Mouse (Mus musculus) kidney, embryonic 15.5 days (tissue): ENCODE data around the gene Fam181b. TPM values are rescaled to one million over a fixed set of nuclear protein-coding genes. Genes with fewer than 3 reads are reported as not detected.
A peak's percentile ranks its signal among the peaks of the same experiment; 100 is the strongest.

ENCODE experiments used
- ATAC-seq: fragments of 200-750 bp; cut with Nextera tagmentation; replicated peaks from 2 replicates; pipeline ENCODE4 v1.8.0; 2017; ENCODE audit warnings: moderate TSS enrichment; ENCODE audit not compliant: low FRiP score
- H3K27ac ChIP-seq: fragments of 300-500 bp; sonication (generic); 2 replicates; pipeline ENCODE4 v1.5.1; 2015; ENCODE audit warnings: mild to moderate bottlenecking, inconsistent platforms
- H3K27me3 ChIP-seq: fragments of 300-500 bp; sonication (generic); 2 replicates; pipeline ENCODE4 v1.6.1; 2015; ENCODE audit warnings: inconsistent platforms
- H3K36me3 ChIP-seq: fragments of 300-500 bp; sonication (generic); 2 replicates; pipeline ENCODE4 v1.6.1; 2015; ENCODE audit warnings: inconsistent platforms
- H3K4me1 ChIP-seq: fragments of 300-500 bp; sonication (generic); 2 replicates; pipeline ENCODE4 v1.6.1; 2015; ENCODE audit warnings: inconsistent platforms
- H3K4me2 ChIP-seq: fragments of 300-500 bp; sonication (generic); 2 replicates; pipeline ENCODE4 v1.6.1; 2015; ENCODE audit warnings: moderate library complexity, mild to moderate bottlenecking, inconsistent platforms
- H3K4me3 ChIP-seq: fragments of 300-500 bp; sonication (generic); replicated peaks from 2 replicates; pipeline ENCODE4 v1.5.1; 2015; ENCODE audit warnings: mild to moderate bottlenecking, inconsistent platforms
- H3K9ac ChIP-seq: fragments of 300-500 bp; sonication (generic); 2 replicates; pipeline ENCODE4 v1.6.1; 2015; ENCODE audit warnings: mild to moderate bottlenecking, inconsistent platforms
- H3K9me3 ChIP-seq: fragments of 300-500 bp; sonication (generic); replicated peaks from 2 replicates; pipeline ENCODE4 v1.6.1; 2016; ENCODE audit warnings: inconsistent platforms
- WGBS: fragments of 180-500 bp; shearing (Covaris S2); methylation state at CpG from one replicate; pipeline ENCODE4 v1.1.7; 2015; ENCODE audit warnings: mixed read lengths; 5-methylcytosine and 5-hydroxymethylcytosine counted together
- polyA plus RNA-seq: library from polyadenylated mRNA; unstranded; fragments of >200 nt; fragmentation: Nextera tagmentation; extraction: Ambion mirVana; gene quantifications from 2 replicates; pipeline ENCODE4 v1.2.1, GENCODE M21; 2015

The Fam181b gene
- polyA plus RNA-seq, 1 experiment from 2014 or later = 3.4 TPM

- ATAC-seq = peak; percentile 30
Observed at GRCm38 (mm10) chr7:93080731-93081430, 1.2 kb downstream of the Fam181b start.

GRCm38 (mm10) chr7:93093371-93094058 is 13.8 kb downstream of the Fam181b start:
- ATAC-seq = peak; percentile 52
- Histone ChIP-seq H3K27ac (0 out of 2 replicates have a peak overlapping the region, but pooled peaks have one; percentile 58), H3K9ac (no peak overlapping the region), H3K4me3 (no peak overlapping the region), H3K36me3 (no peaks in the 10 kb centered on the region), H3K9me3 (no peaks in the 10 kb centered on the region), H3K27me3 (no peaks in the 10 kb centered on the region), H3K4me2 (peak overlapping the region; percentile 31; the same call in 1 of the 2 replicates), H3K4me1 (peaks cover 10% of the 10 kb centered on the region; the same call in 1 of the 2 replicates)
- WGBS = 21% methylated on average over 11 of the region's 11 CpGs

More at GRCm38 (mm10) chr7:93080731-93081430, 1.2 kb downstream of the Fam181b start:
- no peaks in the 10 kb centered on the region for H3K36me3 ChIP-seq
- peaks cover 20% of the 10 kb centered on the region for H3K4me1 ChIP-seq
- no peak overlapping the region for H3K27ac ChIP-seq
- H3K4me2 ChIP-seq = peak overlapping the region; percentile 94
- H3K4me3 ChIP-seq = peak overlapping the region; percentile 62
- peaks cover 48% of the 10 kb centered on the region for H3K27me3 ChIP-seq
- no peaks in the 10 kb centered on the region for H3K9me3 ChIP-seq
- 0% methylated on average over 45 of the region's 45 CpGs for WGBS
- H3K9ac ChIP-seq = peak overlapping the region; percentile 48

GRCm38 (mm10) chr7:93095511-93095910 is 15.8 kb downstream of the Fam181b start:
- H3K27ac ChIP-seq = no peak overlapping the region
- peaks cover 10% of the 10 kb centered on the region; the same call in 1 of the 2 replicates for H3K4me1 ChIP-seq
- WGBS = 8% methylated on average over 8 of the region's 8 CpGs
- peak overlapping the region; percentile 23; the same call in 1 of the 2 replicates for H3K4me3 ChIP-seq
- H3K4me2 ChIP-seq = peak overlapping the region; percentile 55
- ATAC-seq = peak; percentile 92
- H3K36me3 ChIP-seq = no peaks in the 10 kb centered on the region
- H3K9me3 ChIP-seq = no peaks in the 10 kb centered on the region
- H3K27me3 ChIP-seq = no peaks in the 10 kb centered on the region
- H3K9ac ChIP-seq = no peak overlapping the region

DNA sequence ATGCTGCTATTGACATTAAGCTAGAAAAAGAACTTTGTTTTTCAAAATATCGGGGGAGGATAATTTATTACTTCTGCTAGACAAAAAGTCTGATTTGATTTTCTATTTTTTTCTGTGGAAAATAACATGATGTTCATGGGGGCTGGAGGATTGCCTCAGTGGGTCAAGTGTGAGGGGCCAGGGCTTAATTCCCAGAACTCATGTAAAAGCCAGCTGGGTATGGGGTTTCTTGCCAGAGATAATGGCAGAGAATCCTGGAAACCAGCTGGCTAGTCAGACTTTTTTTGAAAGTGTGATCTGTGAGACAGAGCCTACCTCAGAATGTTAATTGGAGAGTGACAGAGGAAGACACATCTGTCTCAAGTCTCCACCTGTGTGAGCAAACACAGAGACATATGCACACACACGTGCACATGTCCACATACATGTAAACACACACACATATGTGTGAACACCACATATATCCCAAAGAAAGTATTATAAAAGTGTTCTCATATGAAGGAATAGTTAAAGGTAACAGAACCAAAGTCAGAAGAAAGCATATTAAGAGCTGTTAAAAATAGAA is 25.2 kb downstream of the Fam181b start:
- no peak overlapping the region for H3K27ac ChIP-seq
- H3K9me3 ChIP-seq = no peaks in the 10 kb centered on the region
- no peaks in the 10 kb centered on the region for H3K36me3 ChIP-seq
- H3K4me3 ChIP-seq = no peak overlapping the region
- H3K27me3 ChIP-seq = no peaks in the 10 kb centered on the region
- H3K9ac ChIP-seq = no peak overlapping the region
- no peaks in the 10 kb centered on the region for H3K4me1 ChIP-seq
- ATAC-seq = no peak
- H3K4me2 ChIP-seq = no peak overlapping the region
- WGBS = 82% methylated on average over 2 of the region's 2 CpGs

GRCm38 (mm10) chr7:93110370-93110965 is 30.8 kb downstream of the Fam181b start:
- no peak for ATAC-seq
- 82% methylated on average over 2 of the region's 2 CpGs for WGBS
- Histone ChIP-seq H3K27ac (no peak overlapping the region), H3K27me3 (no peaks in the 10 kb centered on the region), H3K9me3 (no peaks in the 10 kb centered on the region), H3K4me3 (no peak overlapping the region), H3K36me3 (no peaks in the 10 kb centered on the region), H3K9ac (no peak overlapping the region), H3K4me2 (no peak overlapping the region), H3K4me1 (no peaks in the 10 kb centered on the region)

GRCm38 (mm10) chr7:93111056-93111455 is 31.4 kb downstream of the Fam181b start:
- Histone ChIP-seq H3K4me3 (no peak overlapping the region), H3K4me1 (no peaks in the 10 kb centered on the region), H3K36me3 (no peaks in the 10 kb centered on the region), H3K9me3 (no peaks in the 10 kb centered on the region), H3K27me3 (no peaks in the 10 kb centered on the region), H3K27ac (no peak overlapping the region), H3K9ac (no peak overlapping the region), H3K4me2 (no peak overlapping the region)
- no peak for ATAC-seq
- WGBS = 86% methylated on average over 6 of the region's 6 CpGs

DNA sequence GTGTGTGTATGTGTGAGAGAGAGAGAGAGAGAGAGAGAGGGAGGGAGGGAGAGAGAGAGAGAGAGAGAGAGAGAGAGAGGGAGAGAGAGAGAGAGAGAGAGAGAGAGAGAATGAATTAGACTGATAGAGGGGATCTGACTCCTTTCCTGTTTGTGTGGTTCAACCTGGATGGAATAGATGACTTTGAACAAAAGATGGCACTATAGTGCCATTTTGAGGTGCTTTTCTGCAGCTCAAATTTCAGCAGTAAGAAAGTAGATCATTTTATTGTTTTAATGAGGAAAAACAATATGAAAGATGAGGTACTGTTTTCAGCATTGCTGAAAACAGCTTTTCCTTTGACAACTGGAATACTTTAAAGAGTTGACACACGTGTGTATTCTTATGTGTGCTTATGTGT is 37.9 kb downstream of the Fam181b start:
- no peak overlapping the region for H3K4me3 ChIP-seq
- H3K9ac ChIP-seq = no peak overlapping the region
- H3K27ac ChIP-seq = no peak overlapping the region
- H3K4me2 ChIP-seq = no peak overlapping the region
- H3K4me1 ChIP-seq = no peaks in the 10 kb centered on the region
- H3K9me3 ChIP-seq = no peaks in the 10 kb centered on the region
- no peak for ATAC-seq
- 53% methylated on average over 1 of the region's 1 CpGs for WGBS
- no peaks in the 10 kb centered on the region for H3K27me3 ChIP-seq
- no peaks in the 10 kb centered on the region for H3K36me3 ChIP-seq

DNA sequence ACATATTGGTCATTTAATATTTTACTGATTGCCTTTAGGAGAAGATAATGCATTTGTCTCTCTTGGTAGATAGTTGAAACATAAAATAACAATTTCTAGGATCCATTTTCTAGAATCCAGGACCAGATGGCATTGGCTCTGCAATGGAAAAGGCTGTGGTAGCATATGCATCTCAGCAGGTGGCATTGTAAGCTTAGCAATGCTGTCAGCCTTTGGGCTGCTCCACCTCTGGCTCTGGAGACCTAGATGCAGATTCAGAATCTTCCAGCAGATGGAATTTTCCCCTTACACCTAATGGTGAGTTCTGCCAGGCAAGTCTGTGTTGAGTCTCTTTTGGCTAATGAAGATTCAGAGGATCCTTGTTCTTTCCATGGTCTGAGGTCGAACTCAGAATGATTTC is 44.3 kb downstream of the Fam181b start:
- 69% methylated on average over 1 of the region's 1 CpGs for WGBS
- H3K4me3 ChIP-seq = no peak overlapping the region
- H3K27me3 ChIP-seq = no peaks in the 10 kb centered on the region
- H3K9me3 ChIP-seq = no peaks in the 10 kb centered on the region
- H3K27ac ChIP-seq = no peak overlapping the region
- H3K36me3 ChIP-seq = no peaks in the 10 kb centered on the region
- no peak overlapping the region for H3K4me2 ChIP-seq
- H3K4me1 ChIP-seq = no peaks in the 10 kb centered on the region
- H3K9ac ChIP-seq = no peak overlapping the region
- ATAC-seq = no peak

Other genes starting within 250 kb of the Fam181b start
- gene Ddias, start 205.6 kb upstream of the Fam181b start, polyA plus RNA-seq = 12.2 and 16.7 TPM in 2 replicates
- 20.9 and 22.7 TPM in 2 replicates for gene Prcp, start 205.4 kb upstream of the Fam181b start, polyA plus RNA-seq